Mouse (Mus musculus) brain, embryonic 14.5 days (tissue): Measurements from ENCODE around the gene Uckl1. TPM values are rescaled to one million over a fixed set of nuclear protein-coding genes. Genes with fewer than 3 reads are reported as not detected.

Source experiments
- DNase-seq: peaks from one replicate; pipeline ENCODE4 v3.0.0-alpha.2; 2011; ENCODE audit warnings: low read depth
- CTCF ChIP-seq: fragments of 200-500 bp; IDR thresholded peaks from 2 replicates; pipeline ENCODE4 v1.5.1; 2012; ENCODE audit warnings: inconsistent platforms, mild to moderate bottlenecking, moderate library complexity, borderline replicate concordance; ENCODE audit not compliant: insufficient read depth, insufficient read length; ENCODE audit errors: extremely low read depth
- POLR2A ChIP-seq: fragments of 200-500 bp; IDR thresholded peaks from 2 replicates; pipeline ENCODE4 v1.6.1; 2012; ENCODE audit warnings: mild to moderate bottlenecking, inconsistent platforms, borderline replicate concordance; ENCODE audit not compliant: poor library complexity, insufficient read depth, insufficient read length, severe bottlenecking; ENCODE audit errors: extremely low read depth
- polyA plus RNA-seq: library from polyadenylated mRNA; depleted of rRNA; stranded (reverse); fragments of >200 nt; gene quantifications from 2 replicates; pipeline ENCODE4 v1.2.3, GENCODE M21; 2012; rRNA removed

The Uckl1 gene
- polyA plus RNA-seq, 1 experiment = 125 TPM

DNA sequence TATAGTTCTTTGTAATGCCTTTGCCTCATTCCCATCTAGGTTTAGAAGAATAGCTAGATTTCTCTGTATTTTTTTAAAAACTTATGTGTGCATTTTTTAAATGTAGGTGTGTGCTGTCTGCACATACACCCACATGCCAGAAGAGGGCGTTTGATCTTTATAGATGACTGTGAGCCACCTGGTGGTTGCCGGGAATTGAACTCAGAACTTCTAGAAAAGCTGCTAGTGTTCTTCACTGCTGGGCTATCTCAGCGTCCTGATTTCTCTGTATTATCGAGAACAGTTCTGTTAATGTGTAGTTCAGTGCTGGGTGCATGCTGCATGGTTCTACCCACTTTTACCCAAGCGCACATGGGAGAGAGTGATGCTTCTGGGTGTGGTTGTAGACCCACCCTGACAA lies 61.9 kb downstream of the Uckl1 start:
- peak; percentile 16 for DNase-seq
- TF ChIP-seq CTCF (peak; percentile 42; the same call in 1 of the 2 replicates), POLR2A (no peak)

DNA sequence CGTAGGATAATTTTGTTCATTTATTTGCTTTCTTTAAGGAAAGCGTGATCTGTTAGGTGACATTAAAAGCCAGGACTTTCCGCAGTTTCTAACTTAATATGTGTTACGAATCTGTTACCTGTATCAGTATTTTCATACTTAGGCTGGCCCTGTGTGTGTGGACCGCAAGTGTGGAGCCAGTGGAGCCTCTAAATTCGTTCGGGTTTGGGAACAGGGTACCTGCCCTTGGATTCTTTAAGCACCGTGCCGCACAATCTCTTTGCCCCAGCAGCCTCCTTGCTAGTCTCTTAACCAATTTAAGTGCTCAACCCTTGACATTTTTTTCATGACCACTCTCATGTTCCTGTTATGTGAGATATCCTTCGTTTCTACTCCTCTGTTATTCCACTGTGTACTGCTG lies 63.2 kb downstream of the Uckl1 start:
- no peak for DNase-seq
- TF ChIP-seq CTCF (no peak), POLR2A (no peak)

DNA sequence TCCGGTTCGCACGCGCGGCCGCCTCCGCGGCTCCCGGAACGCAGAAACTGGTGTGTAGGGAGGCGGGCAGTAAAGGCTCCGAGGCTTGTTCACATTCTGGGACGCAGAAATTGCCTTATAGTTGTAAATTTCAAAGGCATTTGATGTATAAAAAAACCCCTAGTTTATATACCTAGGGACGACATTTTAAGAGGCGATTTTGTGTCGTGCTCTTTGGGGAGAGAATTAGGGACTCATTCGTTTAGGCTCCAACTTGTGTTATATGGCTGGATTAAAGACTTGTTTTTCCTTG lies 63.8 kb downstream of the Uckl1 start:
- TF ChIP-seq CTCF = no peak
- no peak for TF ChIP-seq POLR2A
- DNase-seq = no peak

DNA sequence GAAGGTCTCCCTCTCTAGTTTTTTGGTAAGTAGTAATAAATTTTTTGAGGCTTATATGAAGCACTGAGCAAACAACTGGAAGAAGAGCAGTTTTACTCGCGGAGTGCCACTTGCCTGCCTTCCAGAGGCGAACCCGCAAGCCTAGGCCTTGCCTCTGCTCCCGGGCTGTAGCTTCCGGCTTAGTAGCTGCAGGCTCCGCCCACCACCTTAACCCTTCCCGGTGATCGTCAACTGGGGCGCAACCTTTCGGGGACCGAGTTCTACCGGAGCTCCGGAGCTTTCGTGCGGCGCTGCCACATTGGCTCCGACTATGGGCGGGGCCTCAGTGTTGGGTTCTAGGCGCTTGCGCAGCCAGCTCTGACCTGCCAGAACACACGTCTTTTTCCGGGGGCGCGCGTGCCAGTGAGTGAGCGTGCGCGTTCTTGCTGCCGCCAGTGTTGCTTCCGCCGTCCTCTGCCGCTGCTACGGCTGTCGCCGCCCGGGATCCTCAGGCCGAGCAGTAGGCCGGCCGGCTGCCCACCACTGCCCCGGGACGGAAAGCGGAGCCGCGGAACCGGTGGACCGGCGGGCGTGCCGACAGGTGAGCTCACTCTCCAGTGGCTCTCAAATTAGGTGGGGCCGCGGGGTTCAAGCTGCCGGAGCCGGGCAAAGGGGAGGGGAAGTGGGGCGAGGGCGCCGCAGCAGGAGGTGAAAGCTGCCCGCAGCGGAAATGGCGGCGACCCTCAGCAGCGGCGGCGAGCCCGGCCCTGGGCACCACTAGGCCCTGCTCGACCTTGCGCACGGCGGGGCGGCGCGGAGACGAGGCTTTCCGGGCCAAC lies 64.4 kb downstream of the Uckl1 start, which contains the start of gene Dnajc5:
Dnajc5 (plus strand) TSS at position 368 of the 818 bp plus-strand sequence.
- DNase-seq = peak; percentile 99
- TF ChIP-seq CTCF = no peak
- peak; percentile 54; the same call in 1 of the 2 replicates for TF ChIP-seq POLR2A

GRCm38 (mm10) chr2:181519201-181519600 lies 65.5 kb downstream of the Uckl1 start:
- no peak for TF ChIP-seq POLR2A
- no peak for TF ChIP-seq CTCF

More at GRCm38 (mm10) chr2:181519201-181519600, 65.5 kb downstream of the Uckl1 start:
- DNase-seq = peak; percentile 12

Other genes starting within 250 kb of the Uckl1 start
- 117 and 126 TPM in 2 replicates for gene Zgpat, start 220.0 kb downstream of the Uckl1 start, polyA plus RNA-seq
- gene Arfrp1, start 219.5 kb downstream of the Uckl1 start, polyA plus RNA-seq = 92.9 and 110 TPM in 2 replicates
- 98.7 and 147 TPM in 2 replicates for gene Lime1, start 204.8 kb downstream of the Uckl1 start, polyA plus RNA-seq
- 12.1 and 18.4 TPM in 2 replicates for gene Zbtb46, start 125.5 kb downstream of the Uckl1 start, polyA plus RNA-seq
- gene Abhd16b, start 91.7 kb downstream of the Uckl1 start, polyA plus RNA-seq = not detected in 2 replicates
- gene Tpd52l2, start 87.8 kb downstream of the Uckl1 start, polyA plus RNA-seq = 94.9 and 118 TPM in 2 replicates
- 152 and 190 TPM in 2 replicates for gene Dnajc5, start 64.4 kb downstream of the Uckl1 start, polyA plus RNA-seq
- gene Prpf6, start 7.0 kb upstream of the Uckl1 start, polyA plus RNA-seq = 30.9 and 44.4 TPM in 2 replicates
- 105 and 142 TPM in 2 replicates for gene Zfp512b, start 7.9 kb upstream of the Uckl1 start, polyA plus RNA-seq
- gene Samd10, start 14.3 kb upstream of the Uckl1 start, polyA plus RNA-seq = 161 and 163 TPM in 2 replicates
- gene Gm29797, start 72.1 kb upstream of the Uckl1 start, polyA plus RNA-seq = 0.10 and 0.27 TPM in 2 replicates
- gene Sox18, start 86.7 kb upstream of the Uckl1 start, polyA plus RNA-seq = 26.8 and 31.6 TPM in 2 replicates
- 55.9 and 82.2 TPM in 2 replicates for gene Tcea2, start 95.4 kb upstream of the Uckl1 start, polyA plus RNA-seq
- gene Rgs19, start 109.1 kb upstream of the Uckl1 start, polyA plus RNA-seq = 75.9 and 87.7 TPM in 2 replicates
- not detected in 2 replicates for gene Lkaaear1, start 113.5 kb upstream of the Uckl1 start, polyA plus RNA-seq
- gene Oprl1, start 130.1 kb upstream of the Uckl1 start, polyA plus RNA-seq = 91.7 and 102 TPM in 2 replicates
- 65.4 and 69.4 TPM in 2 replicates for gene Myt1, start 178.4 kb upstream of the Uckl1 start, polyA plus RNA-seq